Mouse (Mus musculus) E14TG2a.4 (cell line): ENCODE results near the gene Brca1.

Experiments
- CTCF ChIP-seq: conservative IDR thresholded peaks from 2 replicates; pipeline ENCODE4 v1.5.1; 2014; ENCODE audit warnings: low read length
- NANOG ChIP-seq: IDR thresholded peaks from 2 replicates; pipeline ENCODE4 v1.6.1; 2014; ENCODE audit warnings: borderline replicate concordance, low read length, mixed read lengths

DNA sequence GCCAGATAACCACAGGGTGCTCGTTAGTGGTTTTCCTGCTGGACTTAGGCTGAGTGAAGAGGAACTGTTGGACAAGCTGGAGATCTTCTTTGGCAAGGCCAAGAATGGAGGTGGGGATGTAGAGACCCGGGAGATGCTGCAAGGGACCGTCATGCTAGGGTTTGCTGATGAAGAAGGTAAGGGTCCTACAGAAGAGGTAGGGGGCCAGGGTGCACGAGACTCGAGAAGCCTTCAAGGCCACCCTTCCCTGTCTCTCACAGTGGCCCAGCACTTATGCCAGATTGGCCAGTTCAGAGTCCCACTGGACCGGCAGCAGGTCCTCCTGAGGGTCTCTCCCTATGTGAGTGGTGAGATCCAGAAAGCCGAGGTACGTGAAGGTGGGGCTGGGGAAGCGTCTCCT lies 94.1 kb downstream of the Brca1 start:
- no peak for TF ChIP-seq CTCF
- TF ChIP-seq NANOG: no peak
